Mouse (Mus musculus): ENCODE data around the gene Mob4. TPM values are rescaled to one million over a fixed set of nuclear protein-coding genes. Genes with fewer than 3 reads are reported as not detected.

Gene Mob4
- polyA plus RNA-seq, 1 experiment from 2014 or later = 174 TPM

- no peaks in the 10 kb centered on the region for H3K9me3 ChIP-seq
- H3K4me1 ChIP-seq = no peaks in the 10 kb centered on the region
- H3K36me3 ChIP-seq (replicated peaks) = 0 out of 2 replicates have a peak, but pooled peaks cover 2% of the 10 kb centered on the region
- ATAC-seq (replicated peaks) = peak; percentile 63
- peak overlapping the region; percentile 37 for H3K4me2 ChIP-seq
- H3K9ac ChIP-seq = no peak overlapping the region; the same call in 1 of the 2 replicates
- 67% methylated on average over 22 of the region's 22 CpGs for WGBS
- no peak overlapping the region for H3K27ac ChIP-seq
- no peaks in the 10 kb centered on the region for H3K27me3 ChIP-seq (replicated peaks)
- peak overlapping the region; percentile 28 for H3K4me3 ChIP-seq
These were observed 40.6 kb downstream of the Mob4 start for GRCm38 (mm10) chr1:55171361-55172325.

- ATAC-seq (replicated peaks) = no peak
- H3K4me1 ChIP-seq = no peaks in the 10 kb centered on the region
- WGBS = 81% methylated on average over 10 of the region's 10 CpGs
- no peaks in the 10 kb centered on the region for H3K27me3 ChIP-seq (replicated peaks)
- no peak overlapping the region for H3K4me3 ChIP-seq
- H3K4me2 ChIP-seq = no peak overlapping the region
- no peak overlapping the region for H3K27ac ChIP-seq
- H3K9ac ChIP-seq = no peak overlapping the region
- H3K9me3 ChIP-seq = no peaks in the 10 kb centered on the region
- 0 out of 2 replicates have a peak, but pooled peaks cover 2% of the 10 kb centered on the region for H3K36me3 ChIP-seq (replicated peaks)
These were observed 42.9 kb downstream of the Mob4 start for GRCm38 (mm10) chr1:55173720-55174557.

GRCm38 (mm10) chr1:55174558-55175034 lies 43.6 kb downstream of the Mob4 start:
- 37% methylated on average over 3 of the region's 3 CpGs for WGBS
- no peak for ATAC-seq (replicated peaks)
- H3K4me3 ChIP-seq = no peak overlapping the region

GRCm38 (mm10) chr1:55179917-55180566 lies 49.0 kb downstream of the Mob4 start:
- H3K27me3 ChIP-seq (replicated peaks) = no peaks in the 10 kb centered on the region
- no peaks in the 10 kb centered on the region for H3K4me1 ChIP-seq
- ATAC-seq (replicated peaks) = no peak
- H3K9me3 ChIP-seq = no peaks in the 10 kb centered on the region; the same call in 1 of the 2 replicates
- H3K4me2 ChIP-seq = no peak overlapping the region
- no peak overlapping the region for H3K27ac ChIP-seq
- no peak overlapping the region for H3K4me3 ChIP-seq
- H3K9ac ChIP-seq = no peak overlapping the region
- WGBS = 84% methylated on average over 5 of the region's 5 CpGs
- H3K36me3 ChIP-seq (replicated peaks) = no peaks in the 10 kb centered on the region

More at GRCm38 (mm10) chr1:55174558-55175034, 43.6 kb downstream of the Mob4 start:
- Histone ChIP-seq H3K4me1 (no peaks in the 10 kb centered on the region), H3K4me2 (no peak overlapping the region), H3K9me3 (no peaks in the 10 kb centered on the region), H3K27me3 (replicated peaks) (no peaks in the 10 kb centered on the region), H3K36me3 (replicated peaks) (no peaks in the 10 kb centered on the region), H3K27ac (no peak overlapping the region), H3K9ac (no peak overlapping the region)

- H3K4me1 ChIP-seq = no peaks in the 10 kb centered on the region
- no peak overlapping the region for H3K4me3 ChIP-seq
- no peak overlapping the region for H3K27ac ChIP-seq
- no peak overlapping the region for H3K9ac ChIP-seq
- H3K27me3 ChIP-seq (replicated peaks) = no peaks in the 10 kb centered on the region
- no peaks in the 10 kb centered on the region for H3K36me3 ChIP-seq (replicated peaks)
- no peak overlapping the region for H3K4me2 ChIP-seq
- ATAC-seq (replicated peaks) = no peak
- 91% methylated on average over 5 of the region's 5 CpGs for WGBS
- no peaks in the 10 kb centered on the region; the same call in 1 of the 2 replicates for H3K9me3 ChIP-seq
These were observed 51.4 kb downstream of the Mob4 start for GRCm38 (mm10) chr1:55182392-55182791.

- H3K9ac ChIP-seq = no peak overlapping the region
- H3K4me1 ChIP-seq = no peaks in the 10 kb centered on the region
- H3K27ac ChIP-seq = no peak overlapping the region
- no peaks in the 10 kb centered on the region for H3K36me3 ChIP-seq (replicated peaks)
- 90% methylated on average over 6 of the region's 6 CpGs for WGBS
- H3K4me3 ChIP-seq = no peak overlapping the region
- no peaks in the 10 kb centered on the region for H3K27me3 ChIP-seq (replicated peaks)
- ATAC-seq (replicated peaks) = no peak
- H3K4me2 ChIP-seq = no peak overlapping the region
- H3K9me3 ChIP-seq = no peaks in the 10 kb centered on the region; the same call in 1 of the 2 replicates
These were observed 54.7 kb downstream of the Mob4 start for GRCm38 (mm10) chr1:55185718-55186117.

- Histone ChIP-seq H3K9me3 (no peaks in the 10 kb centered on the region), H3K27ac (no peak overlapping the region), H3K36me3 (replicated peaks) (no peaks in the 10 kb centered on the region), H3K4me2 (no peak overlapping the region), H3K4me1 (no peaks in the 10 kb centered on the region), H3K4me3 (no peak overlapping the region), H3K27me3 (replicated peaks) (no peaks in the 10 kb centered on the region), H3K9ac (no peak overlapping the region)
- 17% methylated on average over 11 of the region's 11 CpGs for WGBS
- no peak for ATAC-seq (replicated peaks)
These were observed 55.7 kb downstream of the Mob4 start for GRCm38 (mm10) chr1:55186592-55187210.

GRCm38 (mm10) chr1:55192015-55192414 lies 61.0 kb downstream of the Mob4 start:
- Histone ChIP-seq H3K4me3 (peak overlapping the region; percentile 32), H3K9ac (peak overlapping the region; percentile 36; the same call in 1 of the 2 replicates), H3K27me3 (replicated peaks) (no peaks in the 10 kb centered on the region), H3K9me3 (no peaks in the 10 kb centered on the region), H3K4me2 (peak overlapping the region; percentile 53), H3K27ac (peak overlapping the region; percentile 59), H3K36me3 (replicated peaks) (no peaks in the 10 kb centered on the region), H3K4me1 (peaks cover 24% of the 10 kb centered on the region)
- 5% methylated on average over 8 of the region's 8 CpGs for WGBS
- ATAC-seq (replicated peaks) = peak; percentile 74

GRCm38 (mm10) chr1:55192824-55193223 lies 61.8 kb downstream of the Mob4 start:
- Histone ChIP-seq H3K4me1 (peaks cover 24% of the 10 kb centered on the region), H3K9me3 (no peaks in the 10 kb centered on the region), H3K9ac (no peak overlapping the region), H3K27ac (peak overlapping the region; percentile 59; the same call in 1 of the 2 replicates), H3K27me3 (replicated peaks) (no peaks in the 10 kb centered on the region), H3K4me3 (no peak overlapping the region), H3K4me2 (no peak overlapping the region), H3K36me3 (replicated peaks) (no peaks in the 10 kb centered on the region)
- WGBS = 49% methylated on average over 3 of the region's 3 CpGs
- 0 out of 2 replicates have a peak, but pooled peaks have one; percentile 1 for ATAC-seq (replicated peaks)

- Histone ChIP-seq H3K27me3 (replicated peaks) (no peaks in the 10 kb centered on the region), H3K4me2 (no peak overlapping the region), H3K9ac (no peak overlapping the region), H3K4me3 (no peak overlapping the region), H3K4me1 (peaks cover 24% of the 10 kb centered on the region), H3K27ac (no peak overlapping the region), H3K36me3 (replicated peaks) (no peaks in the 10 kb centered on the region), H3K9me3 (no peaks in the 10 kb centered on the region)
- peak; percentile 49; the same call in 1 of the 2 replicates for ATAC-seq (replicated peaks)
- WGBS = 28% methylated on average over 2 of the region's 2 CpGs
These were observed 62.3 kb downstream of the Mob4 start for GRCm38 (mm10) chr1:55193316-55193715.
